Mouse (Mus musculus) myocyte (in vitro differentiated cells): ENCODE data around the gene Mvp.
A peak's percentile ranks its signal among the peaks of the same experiment; 100 is the strongest.

Source experiments
- CEBPB ChIP-seq: IDR thresholded peaks from 2 replicates; pipeline ENCODE4 v1.6.1; 2011; ENCODE audit warnings: mild to moderate bottlenecking, moderate library complexity; ENCODE audit not compliant: poor library complexity, insufficient read depth, severe bottlenecking
- E2F4 ChIP-seq: IDR thresholded peaks from one replicate; pipeline ENCODE4 v1.6.1; 2011; ENCODE audit warnings: mild to moderate bottlenecking, control low read depth, moderate library complexity; ENCODE audit not compliant: insufficient read depth
- MAX ChIP-seq: IDR thresholded peaks from one replicate; pipeline ENCODE4 v1.6.1; 2011; ENCODE audit warnings: low read depth, mild to moderate bottlenecking, control low read depth
- MYOD1 ChIP-seq, 3 experiments: IDR thresholded peaks; one replicate each; pipeline ENCODE4 v1.6.1; 2011; ENCODE audit warnings: control low read depth in 2 of 3, low read depth in 2 of 3, mild to moderate bottlenecking in 2 of 3, moderate library complexity in 1 of 3; ENCODE audit not compliant: insufficient read length in 2 of 3, control insufficient read depth in 1 of 3
- POLR2A ChIP-seq: IDR thresholded peaks from one replicate; pipeline ENCODE4 v1.6.1; 2011; ENCODE audit warnings: low read depth, mild to moderate bottlenecking, control low read depth, moderate library complexity; ENCODE audit not compliant: insufficient read length
- POLR2AphosphoS2 ChIP-seq: IDR thresholded peaks from one replicate; pipeline ENCODE4 v1.6.1; 2011; ENCODE audit warnings: low read depth, control low read depth; ENCODE audit not compliant: insufficient read length
- REST ChIP-seq: IDR thresholded peaks from one replicate; pipeline ENCODE4 v1.6.1; 2011; ENCODE audit warnings: mild to moderate bottlenecking, control low read depth, moderate library complexity; ENCODE audit not compliant: insufficient read depth, insufficient read length
- SRF ChIP-seq: IDR thresholded peaks from one replicate; pipeline ENCODE4 v1.6.1; 2011; ENCODE audit warnings: low read depth; ENCODE audit not compliant: control insufficient read depth, insufficient read length
- TCF12 ChIP-seq: IDR thresholded peaks from one replicate; pipeline ENCODE4 v1.6.1; 2011; ENCODE audit warnings: mild to moderate bottlenecking, control low read depth; ENCODE audit not compliant: poor library complexity, insufficient read depth, severe bottlenecking
- USF1 ChIP-seq: IDR thresholded peaks from one replicate; pipeline ENCODE4 v1.6.1; 2011; ENCODE audit warnings: low read depth, mild to moderate bottlenecking, control low read depth, moderate library complexity

GRCm38 (mm10) chr7:127023896-127024690, 9.7 kb upstream of the Mvp start:
- no peak for TF ChIP-seq POLR2A
- TF ChIP-seq MYOD1 (IDR thresholded peaks at IDR 0.05; ENCODE audit: control insufficient read depth in 1 of 3, insufficient read length in 2 of 3, low read depth in 2 of 3), result no peak
- TF ChIP-seq MAX, result no peak
- no peak for TF ChIP-seq E2F4
- TF ChIP-seq TCF12, result no peak
- no peak for TF ChIP-seq CEBPB
- TF ChIP-seq POLR2AphosphoS2, result peak; percentile 61
- no peak for TF ChIP-seq SRF
- TF ChIP-seq USF1, result no peak
- no peak for TF ChIP-seq REST
